Mouse (Mus musculus) neural tube, embryonic 14.5 days (tissue): ENCODE results near the gene Dtx2. TPM values are rescaled to one million over a fixed set of nuclear protein-coding genes. Genes with fewer than 3 reads are reported as not detected.

ENCODE experiments used
- ATAC-seq: fragments of 200-750 bp; cut with Nextera tagmentation; 2 replicates; pipeline ENCODE4 v1.8.0; 2017; ENCODE audit warnings: low read depth, mild to moderate bottlenecking, moderate TSS enrichment, moderate library complexity
- H3K27ac ChIP-seq: fragments of 300-500 bp; sonication (generic); 2 replicates; pipeline ENCODE4 v1.5.1; 2014; ENCODE audit warnings: low read depth, mild to moderate bottlenecking, control low read depth, low read length, moderate library complexity, mixed read lengths
- H3K27me3 ChIP-seq: fragments of 300-500 bp; sonication (generic); 2 replicates; pipeline ENCODE4 v1.6.1; 2014; ENCODE audit warnings: low read length; ENCODE audit not compliant: control insufficient read depth, insufficient read depth
- H3K36me3 ChIP-seq: fragments of 300-500 bp; sonication (generic); 2 replicates; pipeline ENCODE4 v1.6.1; 2014; ENCODE audit warnings: low read length, mixed read lengths; ENCODE audit not compliant: control insufficient read depth, insufficient read depth
- H3K4me1 ChIP-seq: fragments of 300-500 bp; sonication (generic); 2 replicates; pipeline ENCODE4 v1.6.1; 2014; ENCODE audit warnings: low read length; ENCODE audit not compliant: control insufficient read depth, insufficient read depth
- H3K4me2 ChIP-seq: fragments of 300-500 bp; sonication (generic); 2 replicates; pipeline ENCODE4 v1.6.1; 2014; ENCODE audit warnings: mild to moderate bottlenecking, low read depth, low read length, control low read depth
- H3K4me3 ChIP-seq: fragments of 300-500 bp; sonication (generic); 2 replicates; pipeline ENCODE4 v1.5.1; 2014; ENCODE audit warnings: low read depth, low read length, control low read depth, mixed read lengths
- H3K9ac ChIP-seq: fragments of 300-500 bp; sonication (generic); replicated peaks from 2 replicates; pipeline ENCODE4 v1.6.1; 2014; ENCODE audit warnings: low read depth, mild to moderate bottlenecking, control low read depth, low read length, mixed read lengths
- H3K9me3 ChIP-seq: fragments of 300-500 bp; sonication (generic); 2 replicates; pipeline ENCODE4 v1.6.1; 2016; ENCODE audit warnings: low read length; ENCODE audit not compliant: control insufficient read depth
- WGBS: fragments of 180-500 bp; shearing (Covaris S2); extraction: QIAGEN DNeasy Blood & Tissue Kit; methylation state at CpG from one replicate; pipeline ENCODE4 v1.1.7; 2014; 5-methylcytosine and 5-hydroxymethylcytosine counted together
- polyA plus RNA-seq: library from polyadenylated mRNA; unstranded; fragments of >200 nt; fragmentation: Nextera tagmentation; extraction: Ambion mirVana; gene quantifications from 2 replicates; pipeline ENCODE4 v1.2.1, GENCODE M21; 2014

Dtx2 gene
- polyA plus RNA-seq, 1 experiment from 2014 or later, result 18.9 TPM

GRCm38 (mm10) chr5:135966866-135967265 lies 27.7 kb upstream of the Dtx2 start:
- ATAC-seq, result no peak
- H3K4me2 ChIP-seq, result no peak overlapping the region
- H3K36me3 ChIP-seq, result no peaks in the 10 kb centered on the region
- no peak overlapping the region for H3K4me3 ChIP-seq
- no peaks in the 10 kb centered on the region for H3K9me3 ChIP-seq
- 0 out of 2 replicates have a peak, but pooled peaks cover 4% of the 10 kb centered on the region for H3K4me1 ChIP-seq
- no peaks in the 10 kb centered on the region for H3K27me3 ChIP-seq
- WGBS, result 67% methylated on average over 9 of the region's 9 CpGs
- H3K9ac ChIP-seq, result no peak overlapping the region
- H3K27ac ChIP-seq, result no peak overlapping the region

DNA sequence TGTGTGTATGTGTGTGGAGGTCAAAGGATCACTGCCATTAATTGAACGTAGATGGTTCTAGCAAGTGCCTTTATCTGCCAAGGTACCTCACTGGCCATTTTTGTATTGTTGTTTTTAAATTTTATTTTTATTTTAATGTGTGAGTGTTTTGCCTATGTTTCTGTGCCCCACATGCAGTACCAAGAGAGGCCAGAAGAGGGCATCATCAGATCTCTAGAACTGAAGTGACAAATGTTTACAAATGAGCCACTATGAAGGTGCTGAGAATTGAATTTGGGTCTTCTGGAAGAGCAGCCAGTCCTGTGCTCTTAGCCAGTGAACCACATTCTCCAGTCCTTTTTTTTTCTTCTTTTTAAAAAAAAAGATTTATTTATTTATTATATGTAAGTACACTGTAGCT lies 25.8 kb upstream of the Dtx2 start:
- Histone ChIP-seq H3K9ac (no peak overlapping the region), H3K4me2 (no peak overlapping the region), H3K36me3 (no peaks in the 10 kb centered on the region), H3K9me3 (no peaks in the 10 kb centered on the region), H3K4me3 (no peak overlapping the region), H3K27me3 (no peaks in the 10 kb centered on the region), H3K4me1 (no peaks in the 10 kb centered on the region), H3K27ac (no peak overlapping the region)
- no peak for ATAC-seq
- WGBS, result 63% methylated on average over 1 of the region's 1 CpGs

- H3K9ac ChIP-seq, result no peak overlapping the region
- 76% methylated on average over 6 of the region's 6 CpGs for WGBS
- no peaks in the 10 kb centered on the region for H3K27me3 ChIP-seq
- no peaks in the 10 kb centered on the region for H3K9me3 ChIP-seq
- no peak overlapping the region for H3K27ac ChIP-seq
- H3K36me3 ChIP-seq, result no peaks in the 10 kb centered on the region
- H3K4me1 ChIP-seq, result no peaks in the 10 kb centered on the region
- H3K4me3 ChIP-seq, result no peak overlapping the region
- no peak for ATAC-seq
- no peak overlapping the region for H3K4me2 ChIP-seq
Measured at GRCm38 (mm10) chr5:135970247-135970646, 24.4 kb upstream of the Dtx2 start.

DNA sequence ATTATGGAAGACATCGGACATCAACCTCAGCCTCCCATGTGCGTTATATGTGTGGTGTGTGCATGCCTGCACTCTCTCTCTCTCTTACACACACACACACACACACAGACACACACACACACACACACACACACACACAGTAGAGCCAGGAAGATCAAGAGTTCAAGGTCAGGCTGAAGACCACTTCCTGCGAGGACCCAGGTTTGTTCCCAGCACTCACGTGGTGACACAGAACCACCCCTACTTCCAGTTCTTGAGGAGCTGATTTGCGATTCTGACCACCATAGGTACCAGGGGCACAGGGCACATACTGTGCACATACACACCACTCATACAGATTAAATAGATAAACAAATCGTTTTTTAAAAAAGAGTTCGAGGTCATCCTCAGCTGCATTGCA lies 22.7 kb upstream of the Dtx2 start:
- Histone ChIP-seq H3K27me3 (no peaks in the 10 kb centered on the region), H3K4me1 (no peaks in the 10 kb centered on the region), H3K9me3 (no peaks in the 10 kb centered on the region), H3K4me3 (no peak overlapping the region), H3K9ac (no peak overlapping the region), H3K27ac (no peak overlapping the region), H3K36me3 (no peaks in the 10 kb centered on the region), H3K4me2 (no peak overlapping the region)
- no peak for ATAC-seq
- WGBS, result 91% methylated on average over 7 of the region's 7 CpGs

- ATAC-seq, result no peak
- no peak within 1 kb of the TSS for H3K27ac ChIP-seq
- H3K9ac ChIP-seq, result no peak within 1 kb of the TSS
- no peak within 1 kb of the TSS for H3K4me3 ChIP-seq
- no peaks in the 10 kb centered on the region for H3K27me3 ChIP-seq
- no peaks in the 10 kb centered on the region for H3K4me1 ChIP-seq
- no peak within 1 kb of the TSS for H3K4me2 ChIP-seq
- H3K36me3 ChIP-seq, result no peaks in the 10 kb centered on the region
- 23% methylated on average over 9 of the region's 9 CpGs for WGBS
- no peaks in the 10 kb centered on the region for H3K9me3 ChIP-seq
Measured at GRCm38 (mm10) chr5:135974365-135974764, 20.2 kb upstream of the Dtx2 start, which contains the start of gene Ssc4d. Ssc4d (minus strand) TSS chr5:135974531.

GRCm38 (mm10) chr5:135975893-135976668 lies 18.5 kb upstream of the Dtx2 start:
- no peak overlapping the region for H3K27ac ChIP-seq
- no peaks in the 10 kb centered on the region for H3K36me3 ChIP-seq
- H3K27me3 ChIP-seq, result no peaks in the 10 kb centered on the region
- H3K4me3 ChIP-seq, result no peak overlapping the region
- H3K4me2 ChIP-seq, result no peak overlapping the region
- ATAC-seq, result no peak
- 96% methylated on average over 8 of the region's 8 CpGs for WGBS
- no peaks in the 10 kb centered on the region for H3K4me1 ChIP-seq
- H3K9me3 ChIP-seq, result no peaks in the 10 kb centered on the region
- H3K9ac ChIP-seq, result no peak overlapping the region

DNA sequence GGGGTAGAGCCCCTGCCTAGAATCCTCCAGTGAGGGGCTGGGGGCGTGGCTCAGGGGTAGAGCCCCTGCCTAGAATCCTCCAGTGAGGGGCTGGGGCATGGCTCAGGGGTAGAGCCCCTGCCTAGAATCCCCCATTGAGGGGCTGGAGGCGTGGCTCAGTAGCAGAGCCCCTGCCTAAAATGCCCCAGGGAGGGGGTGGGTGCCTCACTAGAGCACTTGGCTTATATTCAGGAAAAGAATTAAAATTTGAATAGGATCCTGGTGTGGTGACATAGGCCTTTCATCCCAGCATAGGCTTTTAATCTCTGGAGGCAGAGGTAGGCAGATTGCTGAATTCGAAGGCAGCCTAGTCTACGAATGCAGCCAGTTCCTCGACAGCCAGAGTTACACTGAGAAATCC lies 15.2 kb upstream of the Dtx2 start:
- H3K9ac ChIP-seq, result no peak overlapping the region
- WGBS, result 82% methylated on average over 5 of the region's 5 CpGs
- H3K4me3 ChIP-seq, result no peak overlapping the region
- no peak overlapping the region for H3K27ac ChIP-seq
- no peaks in the 10 kb centered on the region for H3K27me3 ChIP-seq
- H3K4me1 ChIP-seq, result no peaks in the 10 kb centered on the region
- H3K36me3 ChIP-seq, result no peaks in the 10 kb centered on the region
- H3K9me3 ChIP-seq, result no peaks in the 10 kb centered on the region
- H3K4me2 ChIP-seq, result no peak overlapping the region
- ATAC-seq, result no peak

DNA sequence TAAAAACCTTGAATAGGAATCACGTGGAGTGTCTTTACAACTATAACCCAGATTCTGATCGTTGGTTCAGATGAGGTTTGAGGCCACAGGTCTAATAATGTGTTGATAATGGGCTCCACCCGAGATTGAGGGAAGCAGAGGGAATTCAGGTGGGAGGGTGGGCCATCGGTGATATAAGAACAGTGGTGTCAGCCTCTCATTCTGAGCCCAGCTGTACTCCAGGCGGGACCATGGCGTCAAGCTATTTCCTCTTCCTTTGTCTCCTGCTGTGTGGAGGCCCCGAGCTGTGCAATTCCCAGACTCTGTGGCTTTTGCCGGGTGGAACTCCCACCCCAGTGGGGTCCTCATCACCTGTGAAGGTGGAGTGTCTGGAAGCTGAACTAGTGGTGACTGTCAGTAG lies 14.7 kb upstream of the Dtx2 start, which contains the start of gene Zp3:
TSS of gene Zp3 (plus strand) at position 196 of the 400 bp plus-strand sequence.
- H3K27ac ChIP-seq, result no peak within 1 kb of the TSS
- no peak for ATAC-seq
- H3K27me3 ChIP-seq, result no peaks in the 10 kb centered on the region
- no peak within 1 kb of the TSS for H3K9ac ChIP-seq
- no peak within 1 kb of the TSS for H3K4me2 ChIP-seq
- no peak within 1 kb of the TSS for H3K4me3 ChIP-seq
- H3K9me3 ChIP-seq, result no peaks in the 10 kb centered on the region
- no peaks in the 10 kb centered on the region for H3K4me1 ChIP-seq
- no peaks in the 10 kb centered on the region for H3K36me3 ChIP-seq
- 64% methylated on average over 8 of the region's 8 CpGs for WGBS

GRCm38 (mm10) chr5:135982398-135982797 lies 12.2 kb upstream of the Dtx2 start:
- WGBS, result 39% methylated on average over 6 of the region's 6 CpGs
- H3K36me3 ChIP-seq, result no peaks in the 10 kb centered on the region
- no peaks in the 10 kb centered on the region for H3K9me3 ChIP-seq
- no peak overlapping the region for H3K4me2 ChIP-seq
- no peak overlapping the region for H3K27ac ChIP-seq
- ATAC-seq, result no peak
- no peaks in the 10 kb centered on the region for H3K27me3 ChIP-seq
- H3K4me1 ChIP-seq, result no peaks in the 10 kb centered on the region
- no peak overlapping the region for H3K4me3 ChIP-seq
- H3K9ac ChIP-seq, result no peak overlapping the region
